Mouse (Mus musculus) ZHBTc4 (cell line): ENCODE results near the gene Nsun4.

ENCODE experiments used
- DNase-seq: peaks from one replicate; pipeline ENCODE4 v3.0.0-alpha.2; 2011; ENCODE audit warnings: low read depth, low spot score

Nsun4 gene

GRCm38 (mm10) chr4:115987436-115987835 lies 66.2 kb downstream of the Nsun4 start:
- DNase-seq = no peak

- peak; percentile 82 for DNase-seq
Observed at GRCm38 (mm10) chr4:115984967-115985366, 68.7 kb downstream of the Nsun4 start.

- DNase-seq = peak; percentile 88
Observed at GRCm38 (mm10) chr4:115984111-115984510, 69.6 kb downstream of the Nsun4 start.
